Mouse (Mus musculus) MEL (cell line): ENCODE measurements at regions not wholly inside any gene's neighbourhood (a gene's known extent, or its start where the extent isn't known, plus 50 kb on each side); places are given as distances from the start of the nearest gene placed in this dataset.

Experiments
- DNase-seq: peaks from one replicate; pipeline ENCODE4 v3.0.0; 2011; ENCODE audit warnings: low read depth, low spot score
- H3K27ac ChIP-seq: 2 replicates; pipeline ENCODE4 v1.5.1; 2012; ENCODE audit warnings: low read depth, mild to moderate bottlenecking, control low read depth, low read length, moderate library complexity; ENCODE audit not compliant: control insufficient read depth
- H3K27me3 ChIP-seq, 2 experiments: fragments of 150-350 bp in 1 of 2; sonication (generic) in 1 of 2; 2 replicates each; pipeline ENCODE4 v1.6.1; 2012; ENCODE audit warnings: low read length in 2 of 2, mild to moderate bottlenecking in 2 of 2, improper control_type of control experiment in 1 of 2, moderate library complexity in 1 of 2; ENCODE audit not compliant: insufficient read depth in 2 of 2, control insufficient read depth in 1 of 2
- H3K36me3 ChIP-seq, 2 experiments: 2 replicates each; pipeline ENCODE4 v1.6.1; 2012 to 2014; ENCODE audit warnings: low read length in 2 of 2, improper control_type of control experiment in 1 of 2, inconsistent platforms in 1 of 2, mild to moderate bottlenecking in 1 of 2; ENCODE audit not compliant: insufficient read depth in 2 of 2, control insufficient read depth in 1 of 2
- H3K4me1 ChIP-seq, 2 experiments: fragments of 150-350 bp in 1 of 2; sonication (generic) in 1 of 2; 2 replicates each; pipeline ENCODE4 v1.6.1; 2012; ENCODE audit warnings: low read length in 2 of 2, improper control_type of control experiment in 1 of 2, mild to moderate bottlenecking in 1 of 2; ENCODE audit not compliant: insufficient read depth in 2 of 2, control insufficient read depth in 1 of 2
- H3K4me3 ChIP-seq, 2 experiments: fragments of 150-350 bp in 1 of 2; sonication (generic) in 1 of 2; 2 replicates each; pipeline ENCODE4 v1.5.1; 2012; ENCODE audit warnings: low read depth in 2 of 2, low read length in 2 of 2, mild to moderate bottlenecking in 2 of 2, moderate library complexity in 2 of 2, control low read depth in 1 of 2, improper control_type of control experiment in 1 of 2; ENCODE audit not compliant: control insufficient read depth in 1 of 2, insufficient read depth in 1 of 2
- H3K79me2 ChIP-seq: 2 replicates; pipeline ENCODE4 v1.6.1; 2012; ENCODE audit warnings: mild to moderate bottlenecking, low read length, moderate library complexity; ENCODE audit not compliant: control insufficient read depth, poor library complexity, insufficient read depth
- H3K9ac ChIP-seq: 2 replicates; pipeline ENCODE4 v1.6.1; 2012; ENCODE audit warnings: low read depth, mild to moderate bottlenecking, control low read depth, low read length, moderate library complexity; ENCODE audit not compliant: control insufficient read depth, poor library complexity, severe bottlenecking
- H3K9me3 ChIP-seq: fragments of 150-350 bp; sonication (generic); replicated peaks from 2 replicates; pipeline ENCODE4 v1.6.1; 2012; ENCODE audit warnings: mild to moderate bottlenecking, low read length, improper control_type of control experiment, moderate library complexity; ENCODE audit not compliant: insufficient read depth
- BHLHE40 ChIP-seq: IDR thresholded peaks from 2 replicates; pipeline ENCODE4 v1.6.1; 2012; ENCODE audit warnings: low read depth, mild to moderate bottlenecking, inconsistent platforms, low read length, improper control_type of control experiment, borderline replicate concordance
- E2F4 ChIP-seq: IDR thresholded peaks from 2 replicates; pipeline ENCODE4 v1.6.1; 2011; ENCODE audit warnings: low read depth, low read length, improper control_type of control experiment, borderline replicate concordance
- EP300 ChIP-seq, 2 experiments: IDR thresholded peaks; 2 replicates each; pipeline ENCODE4 v1.6.1; 2011; ENCODE audit warnings: improper control_type of control experiment in 2 of 2, low read length in 2 of 2, low read depth in 1 of 2, mild to moderate bottlenecking in 1 of 2
- ETS1 ChIP-seq: IDR thresholded peaks from 2 replicates; pipeline ENCODE4 v1.6.1; 2012; ENCODE audit warnings: low read depth, mild to moderate bottlenecking, inconsistent platforms, low read length, improper control_type of control experiment, moderate library complexity
- HCFC1 ChIP-seq: IDR thresholded peaks from 2 replicates; pipeline ENCODE4 v1.6.1; 2012; ENCODE audit warnings: low read depth, mild to moderate bottlenecking, inconsistent platforms, low read length, improper control_type of control experiment, moderate library complexity
- MAFK ChIP-seq: IDR thresholded peaks from 2 replicates; pipeline ENCODE4 v1.6.1; 2011; ENCODE audit warnings: low read depth, mild to moderate bottlenecking, low read length, improper control_type of control experiment, borderline replicate concordance
- MAX ChIP-seq: IDR thresholded peaks from 2 replicates; pipeline ENCODE4 v1.6.1; 2011; ENCODE audit warnings: low read length, improper control_type of control experiment
- MEF2A ChIP-seq: IDR thresholded peaks from 2 replicates; pipeline ENCODE4 v1.6.1; 2014; ENCODE audit warnings: low read depth, mild to moderate bottlenecking, inconsistent platforms, low read length, improper control_type of control experiment; ENCODE audit not compliant: poor library complexity, insufficient replicate concordance, severe bottlenecking; ENCODE audit errors: extremely low read depth
- MXI1 ChIP-seq: IDR thresholded peaks from 2 replicates; pipeline ENCODE4 v1.6.1; 2011; ENCODE audit warnings: mild to moderate bottlenecking, low read depth, low read length, improper control_type of control experiment
- NELFE ChIP-seq: IDR thresholded peaks from 2 replicates; pipeline ENCODE4 v1.6.1; 2011; ENCODE audit warnings: low read depth, low read length, improper control_type of control experiment
- NRF1 ChIP-seq: IDR thresholded peaks from 2 replicates; pipeline ENCODE4 v1.6.1; 2014; ENCODE audit warnings: low read depth, mild to moderate bottlenecking, inconsistent platforms, low read length, improper control_type of control experiment, moderate library complexity; ENCODE audit not compliant: poor library complexity, insufficient read depth, severe bottlenecking
- POLR2A ChIP-seq, 2 experiments: IDR thresholded peaks; 2 replicates each; pipeline ENCODE4 v1.6.1; 2011 to 2012; ENCODE audit warnings: low read length in 2 of 2, mild to moderate bottlenecking in 2 of 2, control low read depth in 1 of 2, improper control_type of control experiment in 1 of 2, low read depth in 1 of 2, moderate library complexity in 1 of 2; ENCODE audit not compliant: control insufficient read depth in 1 of 2, insufficient read depth in 1 of 2, poor library complexity in 1 of 2
- POLR2AphosphoS2 ChIP-seq: IDR thresholded peaks from 2 replicates; pipeline ENCODE4 v1.6.1; 2011; ENCODE audit warnings: low read length, improper control_type of control experiment
- RAD21 ChIP-seq: IDR thresholded peaks from 2 replicates; pipeline ENCODE4 v1.6.1; 2011; ENCODE audit warnings: mild to moderate bottlenecking, low read depth, low read length, improper control_type of control experiment
- TAL1 ChIP-seq: IDR thresholded peaks from 2 replicates; pipeline ENCODE4 v1.6.1; 2012; ENCODE audit warnings: mild to moderate bottlenecking, inconsistent platforms, low read length, moderate library complexity, mixed read lengths
- TBP ChIP-seq: IDR thresholded peaks from 2 replicates; pipeline ENCODE4 v1.8.0; 2011; ENCODE audit warnings: low read depth, low read length, improper control_type of control experiment
- UBTF ChIP-seq: IDR thresholded peaks from 2 replicates; pipeline ENCODE4 v1.6.1; 2012; ENCODE audit warnings: low read depth, mild to moderate bottlenecking, inconsistent platforms, low read length, improper control_type of control experiment, moderate library complexity, borderline replicate concordance; ENCODE audit not compliant: insufficient read depth
- USF1 ChIP-seq: IDR thresholded peaks from 2 replicates; pipeline ENCODE4 v1.6.1; 2014; ENCODE audit warnings: low read depth, mild to moderate bottlenecking, inconsistent platforms, low read length, improper control_type of control experiment, moderate library complexity
- ZKSCAN1 ChIP-seq: IDR thresholded peaks from 2 replicates; pipeline ENCODE4 v1.6.1; 2012; ENCODE audit warnings: low read depth, mild to moderate bottlenecking, inconsistent platforms, low read length, improper control_type of control experiment, moderate library complexity
- ZNF384 ChIP-seq: IDR thresholded peaks from 2 replicates; pipeline ENCODE4 v1.6.1; 2012; ENCODE audit warnings: low read depth, mild to moderate bottlenecking, inconsistent platforms, low read length, improper control_type of control experiment

GRCm38 (mm10) chr4:73051511-73051910 is 199.1 kb upstream of the Aldoart1 start:
- no peak overlapping the region for H3K9ac ChIP-seq

GRCm38 (mm10) chr4:73047804-73048203 is 195.4 kb upstream of the Aldoart1 start:
- no peak for TF ChIP-seq MAX
- no peak for TF ChIP-seq ZNF384
- no peak for TF ChIP-seq POLR2AphosphoS2
- TF ChIP-seq RAD21, result no peak
- no peak for TF ChIP-seq UBTF
- TF ChIP-seq MAFK, result no peak
- H3K4me3 ChIP-seq, result no peak overlapping the region
- DNase-seq, result no peak

More at GRCm38 (mm10) chr4:73051511-73051910, 199.1 kb upstream of the Aldoart1 start:
- no peak for TF ChIP-seq E2F4
- TF ChIP-seq NRF1, result no peak
- TF ChIP-seq HCFC1, result no peak
- no peak for TF ChIP-seq ZKSCAN1
- no peaks in the 10 kb centered on the region for H3K4me1 ChIP-seq
- H3K36me3 ChIP-seq, result no peaks in the 10 kb centered on the region
- no peak overlapping the region for H3K4me3 ChIP-seq
- no peak overlapping the region for H3K27ac ChIP-seq
- H3K9me3 ChIP-seq, result no peaks in the 10 kb centered on the region
- H3K79me2 ChIP-seq, result no peaks in the 10 kb centered on the region
- no peaks in the 10 kb centered on the region for H3K27me3 ChIP-seq
- no peak for DNase-seq

GRCm38 (mm10) chr4:73044356-73044755 is 191.9 kb upstream of the Aldoart1 start:
- Histone ChIP-seq H3K9me3 (no peaks in the 10 kb centered on the region), H3K27me3 (no peaks in the 10 kb centered on the region), H3K4me3 (no peak overlapping the region), H3K79me2 (no peaks in the 10 kb centered on the region), H3K36me3 (no peaks in the 10 kb centered on the region), H3K4me1 (no peaks in the 10 kb centered on the region), H3K27ac (no peak overlapping the region), H3K9ac (no peak overlapping the region)
- TF ChIP-seq NELFE (no peak), MXI1 (no peak), HCFC1 (no peak), ZKSCAN1 (no peak), TAL1 (no peak), TBP (no peak), EP300 (IDR thresholded peaks at IDR 0.05; ENCODE audit: low read depth in 1 of 2, low read length in 2 of 2) (no peak), USF1 (no peak), E2F4 (no peak), POLR2A (IDR thresholded peaks at IDR 0.05; ENCODE audit: control insufficient read depth in 1 of 2, insufficient read depth in 1 of 2, low read depth in 1 of 2, low read length in 2 of 2, poor library complexity in 1 of 2) (no peak), ETS1 (no peak), BHLHE40 (no peak), POLR2AphosphoS2 (no peak), MEF2A (no peak)
- no peak for DNase-seq

More at GRCm38 (mm10) chr4:73047804-73048203, 195.4 kb upstream of the Aldoart1 start:
- H3K4me1 ChIP-seq, result no peaks in the 10 kb centered on the region
- no peak overlapping the region for H3K27ac ChIP-seq
- no peak overlapping the region for H3K9ac ChIP-seq
- no peaks in the 10 kb centered on the region for H3K9me3 ChIP-seq
- H3K36me3 ChIP-seq, result no peaks in the 10 kb centered on the region
- H3K27me3 ChIP-seq, result no peaks in the 10 kb centered on the region
- H3K79me2 ChIP-seq, result no peaks in the 10 kb centered on the region
